Mouse (Mus musculus): ENCODE measurements at regions not wholly inside any gene's neighbourhood (a gene's known extent, or its start where the extent isn't known, plus 50 kb on each side); places are given as distances from the start of the nearest gene placed in this dataset.

GRCm38 (mm10) chr12:117378297-117378887 lies 137.9 kb upstream of the Rapgef5 start:
- TF ChIP-seq POLR2A (IDR thresholded peaks at IDR 0.05; ENCODE audit: insufficient read depth, low read depth, low read length) (no peak), CTCF (IDR thresholded peaks at IDR 0.05; ENCODE audit: insufficient read depth, low read depth, low read length) (no peak)
